Mouse (Mus musculus): ENCODE results near the gene Ccs. TPM values are rescaled to one million over a fixed set of nuclear protein-coding genes. Genes with fewer than 3 reads are reported as not detected.
A peak's percentile ranks its signal among the peaks of the same experiment; 100 is the strongest.
"Not testable (repeated sequence)": the region's sequence is repeated elsewhere in the genome, so short reads cannot be mapped to it uniquely, and the experiment has no call there.

Ccs gene
- polyA plus RNA-seq, 1 experiment from 2014 or later = 48.3 TPM

- Histone ChIP-seq H3K9me3 (ENCODE audit: control insufficient read depth, low read length) (no peaks in the 10 kb centered on the region), H3K4me1 (ENCODE audit: control insufficient read depth, insufficient read depth, low read length) (no peaks in the 10 kb centered on the region), H3K27me3 (replicated peaks; ENCODE audit: control insufficient read depth, insufficient read depth, low read length) (no peaks in the 10 kb centered on the region), H3K36me3 (ENCODE audit: control insufficient read depth, insufficient read depth, low read length) (peaks cover 51% of the 10 kb centered on the region), H3K27ac (replicated peaks; ENCODE audit: low read depth, low read length) (no peak overlapping the region), H3K4me2 (ENCODE audit: low read depth, low read length) (no peak overlapping the region), H3K4me3 (ENCODE audit: low read depth, low read length) (no peak overlapping the region), H3K9ac (ENCODE audit: low read depth, low read length) (no peak overlapping the region)
- DNase-seq (ENCODE audit: low spot score) (peak; percentile 57), ATAC-seq (ENCODE audit: low read depth) (peak; percentile 47)
- WGBS = 51% methylated on average over 16 of the region's 16 CpGs
Measured at GRCm38 (mm10) chr19:4828444-4829114, 10.6 kb downstream of the Ccs start.

DNA sequence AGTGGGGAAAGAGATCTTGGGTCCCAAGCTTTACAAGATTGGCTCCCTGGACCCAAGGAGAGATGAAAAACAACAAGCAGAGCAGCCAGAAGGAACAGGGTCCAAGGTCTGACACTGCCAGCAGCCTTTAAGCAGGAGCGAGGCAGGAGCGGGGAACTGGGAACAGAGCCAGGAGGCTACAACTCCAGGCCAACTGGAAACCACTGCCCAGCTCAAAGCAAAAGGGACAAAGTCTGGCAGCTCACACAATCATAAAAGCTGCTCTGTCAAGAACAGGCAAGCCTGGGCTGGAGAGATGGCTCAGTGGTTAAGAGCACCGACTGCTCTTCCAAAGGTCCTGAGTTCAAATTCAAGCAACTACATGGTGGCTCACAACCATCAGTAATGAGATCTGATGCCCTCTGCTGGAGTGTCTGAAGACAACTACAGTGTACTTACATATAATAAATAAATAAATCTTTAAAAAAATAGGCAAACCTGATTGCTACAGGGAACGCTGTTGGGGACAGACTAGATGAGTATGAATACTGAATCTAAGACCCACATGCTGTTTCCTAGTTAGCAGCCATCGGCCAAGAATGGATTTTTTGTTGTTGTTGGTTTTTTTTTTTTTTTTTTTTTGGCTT, 18.3 kb downstream of the Ccs start:
- H3K4me1 ChIP-seq (ENCODE audit: control insufficient read depth, insufficient read depth, low read length) = no peaks in the 10 kb centered on the region
- H3K27me3 ChIP-seq (replicated peaks; ENCODE audit: control insufficient read depth, insufficient read depth, low read length) = no peaks in the 10 kb centered on the region
- no peak overlapping the region for H3K4me2 ChIP-seq (ENCODE audit: low read depth, low read length)
- H3K4me3 ChIP-seq (ENCODE audit: low read depth, low read length) = no peak overlapping the region
- peaks cover 16% of the 10 kb centered on the region; the same call in 1 of the 2 replicates for H3K36me3 ChIP-seq (ENCODE audit: control insufficient read depth, insufficient read depth, low read length)
- no peaks in the 10 kb centered on the region for H3K9me3 ChIP-seq (ENCODE audit: control insufficient read depth, low read length)
- ATAC-seq (ENCODE audit: low read depth) = no peak
- 66% methylated on average over 5 of the region's 5 CpGs for WGBS
- no peak overlapping the region for H3K27ac ChIP-seq (replicated peaks; ENCODE audit: low read depth, low read length)
- DNase-seq (ENCODE audit: low spot score) = no peak
- H3K9ac ChIP-seq (ENCODE audit: low read depth, low read length) = no peak overlapping the region

GRCm38 (mm10) chr19:4817182-4817835, 21.8 kb downstream of the Ccs start:
- Histone ChIP-seq H3K4me1 (ENCODE audit: control insufficient read depth, insufficient read depth, low read length) (no peaks in the 10 kb centered on the region), H3K9ac (ENCODE audit: low read depth, low read length) (no peak overlapping the region), H3K27me3 (replicated peaks; ENCODE audit: control insufficient read depth, insufficient read depth, low read length) (no peaks in the 10 kb centered on the region), H3K36me3 (ENCODE audit: control insufficient read depth, insufficient read depth, low read length) (no peaks in the 10 kb centered on the region), H3K4me2 (ENCODE audit: low read depth, low read length) (no peak overlapping the region), H3K9me3 (ENCODE audit: control insufficient read depth, low read length) (no peaks in the 10 kb centered on the region), H3K4me3 (ENCODE audit: low read depth, low read length) (no peak overlapping the region), H3K27ac (replicated peaks; ENCODE audit: low read depth, low read length) (no peak overlapping the region)
- no peak for DNase-seq (ENCODE audit: low spot score)
- WGBS = 75% methylated on average over 1 of the region's 1 CpGs
- no peak for ATAC-seq (ENCODE audit: low read depth)

DNA sequence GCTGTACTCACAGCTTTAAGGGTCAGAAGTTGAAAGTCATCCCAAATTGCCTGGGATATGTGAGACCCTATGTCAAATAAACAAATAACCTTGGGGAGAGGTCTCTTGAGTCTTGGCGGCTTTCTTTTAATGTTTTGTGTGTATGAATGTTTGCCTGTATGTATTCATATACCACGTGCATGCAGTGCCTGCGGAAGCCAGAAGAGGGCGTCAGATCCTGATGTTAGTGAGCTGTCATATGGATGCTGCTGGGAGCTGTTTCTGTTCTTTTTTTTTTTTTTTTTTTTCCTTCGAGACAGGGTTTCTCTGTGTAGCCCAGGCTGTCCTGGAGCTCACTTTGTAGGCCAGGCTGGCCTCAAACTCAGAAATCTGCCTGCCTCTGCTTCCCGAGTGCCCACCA, 26.1 kb downstream of the Ccs start:
- ATAC-seq (ENCODE audit: low read depth) (no peak), DNase-seq (ENCODE audit: low spot score) (no peak)
- H3K4me2 ChIP-seq (ENCODE audit: low read depth, low read length) = no peak overlapping the region
- H3K27me3 ChIP-seq (replicated peaks; ENCODE audit: control insufficient read depth, insufficient read depth, low read length) = no peaks in the 10 kb centered on the region
- H3K9ac ChIP-seq (ENCODE audit: low read depth, low read length) = no peak overlapping the region
- no peak overlapping the region for H3K4me3 ChIP-seq (ENCODE audit: low read depth, low read length)
- 77% methylated on average over 5 of the region's 6 CpGs for WGBS
- peaks cover 14% of the 10 kb centered on the region for H3K4me1 ChIP-seq (ENCODE audit: control insufficient read depth, insufficient read depth, low read length)
- no peaks in the 10 kb centered on the region for H3K36me3 ChIP-seq (ENCODE audit: control insufficient read depth, insufficient read depth, low read length)
- H3K27ac ChIP-seq (replicated peaks; ENCODE audit: low read depth, low read length) = no peak overlapping the region
- H3K9me3 ChIP-seq (ENCODE audit: control insufficient read depth, low read length) = no peaks in the 10 kb centered on the region

GRCm38 (mm10) chr19:4812334-4812949, 26.7 kb downstream of the Ccs start:
- H3K4me3 ChIP-seq (ENCODE audit: low read depth, low read length) = peak overlapping the region; percentile 75
- H3K4me2 ChIP-seq (ENCODE audit: low read depth, low read length) = peak overlapping the region; percentile 60
- DNase-seq (ENCODE audit: low spot score); ATAC-seq (ENCODE audit: low read depth); H3K27me3 ChIP-seq (replicated peaks; ENCODE audit: control insufficient read depth, insufficient read depth, low read length); H3K36me3 ChIP-seq (ENCODE audit: control insufficient read depth, insufficient read depth, low read length); H3K9me3 ChIP-seq (ENCODE audit: control insufficient read depth, low read length): not testable (repeated sequence)
- H3K4me1 ChIP-seq (ENCODE audit: control insufficient read depth, insufficient read depth, low read length) = peaks cover 17% of the 10 kb centered on the region
- 77% methylated on average over 8 of the region's 8 CpGs for WGBS
- peak overlapping the region; percentile 74 for H3K9ac ChIP-seq (ENCODE audit: low read depth, low read length)
- H3K27ac ChIP-seq (replicated peaks; ENCODE audit: low read depth, low read length) = peak overlapping the region; percentile 94

DNA sequence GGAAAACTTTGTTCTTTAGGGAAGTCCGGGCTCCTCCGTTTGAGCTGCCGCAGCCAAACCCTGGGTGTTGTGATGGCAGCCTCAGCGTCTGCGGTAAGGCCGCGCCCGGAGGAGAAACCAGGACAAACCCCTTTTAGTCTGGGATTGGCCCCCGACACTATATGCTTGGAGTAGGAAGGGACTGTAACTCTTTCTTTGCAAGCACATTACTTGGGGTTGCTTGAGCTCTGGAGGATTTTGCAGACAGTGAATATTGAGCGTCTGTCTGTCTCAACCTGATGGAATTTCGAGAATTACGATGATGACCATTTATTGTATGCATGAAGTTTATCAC, 27.3 kb downstream of the Ccs start:
- WGBS = 4% methylated on average over 12 of the region's 12 CpGs
- ATAC-seq (ENCODE audit: low read depth) = peak; percentile 61

GRCm38 (mm10) chr19:4811063-4811908, 27.8 kb downstream of the Ccs start, which contains the start of the genes Gm21992 and Rbm14:
Gene Gm21992, minus strand, starts transcription at chr19:4811612.
Gene Rbm14, minus strand, starts transcription at chr19:4811634.
- Histone ChIP-seq H3K9me3 (ENCODE audit: control insufficient read depth, low read length) (no peaks in the 10 kb centered on the region), H3K27me3 (replicated peaks; ENCODE audit: control insufficient read depth, insufficient read depth, low read length) (no peaks in the 10 kb centered on the region), H3K36me3 (ENCODE audit: control insufficient read depth, insufficient read depth, low read length) (no peaks in the 10 kb centered on the region), H3K4me2 (ENCODE audit: low read depth, low read length) (peak within 1 kb of the TSS; percentile 76), H3K9ac (ENCODE audit: low read depth, low read length) (peak within 1 kb of the TSS; percentile 74), H3K4me1 (ENCODE audit: control insufficient read depth, insufficient read depth, low read length) (peaks cover 17% of the 10 kb centered on the region), H3K4me3 (ENCODE audit: low read depth, low read length) (peak within 1 kb of the TSS; percentile 75), H3K27ac (replicated peaks; ENCODE audit: low read depth, low read length) (peak within 1 kb of the TSS; percentile 94)
- peak; percentile 100 for DNase-seq (ENCODE audit: low spot score)
- ATAC-seq (ENCODE audit: low read depth) = peak; percentile 98
- under 1% methylated on average over 81 of the region's 83 CpGs for WGBS

More for the DNA sequence above, 27.3 kb downstream of the Ccs start:
- Histone ChIP-seq H3K27me3 (replicated peaks; ENCODE audit: control insufficient read depth, insufficient read depth, low read length) (no peaks in the 10 kb centered on the region), H3K4me3 (ENCODE audit: low read depth, low read length) (peak overlapping the region; percentile 75), H3K4me1 (ENCODE audit: control insufficient read depth, insufficient read depth, low read length) (peaks cover 17% of the 10 kb centered on the region), H3K9me3 (ENCODE audit: control insufficient read depth, low read length) (no peaks in the 10 kb centered on the region), H3K36me3 (ENCODE audit: control insufficient read depth, insufficient read depth, low read length) (no peaks in the 10 kb centered on the region), H3K4me2 (ENCODE audit: low read depth, low read length) (peak overlapping the region; percentile 60), H3K9ac (ENCODE audit: low read depth, low read length) (peak overlapping the region; percentile 74), H3K27ac (replicated peaks; ENCODE audit: low read depth, low read length) (peak overlapping the region; percentile 94)
- DNase-seq (ENCODE audit: low spot score) = no peak

DNA sequence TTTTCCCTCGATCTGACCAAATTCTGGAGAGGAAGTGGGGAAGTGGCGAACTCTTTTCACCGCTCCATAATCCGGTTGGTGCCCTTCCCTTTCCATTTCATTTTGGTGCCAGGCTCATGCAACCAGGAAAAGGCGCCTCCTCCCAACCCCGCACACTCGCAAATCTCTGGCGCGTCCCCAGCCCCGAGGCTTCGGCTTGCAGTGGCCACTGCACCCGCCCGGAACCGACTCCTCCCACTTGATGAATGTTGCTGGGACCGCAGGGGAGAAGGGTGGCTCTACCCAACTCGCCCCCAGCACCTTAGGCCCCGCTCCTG, 28.4 kb downstream of the Ccs start:
- H3K4me2 ChIP-seq (ENCODE audit: low read depth, low read length) = peak overlapping the region; percentile 76
- no peaks in the 10 kb centered on the region for H3K9me3 ChIP-seq (ENCODE audit: control insufficient read depth, low read length)
- H3K4me3 ChIP-seq (ENCODE audit: low read depth, low read length) = peak overlapping the region; percentile 75
- H3K27me3 ChIP-seq (replicated peaks; ENCODE audit: control insufficient read depth, insufficient read depth, low read length) = no peaks in the 10 kb centered on the region
- peak overlapping the region; percentile 94; the same call in 1 of the 2 replicates for H3K27ac ChIP-seq (replicated peaks; ENCODE audit: low read depth, low read length)
- DNase-seq (ENCODE audit: low spot score) = no peak
- no peak for ATAC-seq (ENCODE audit: low read depth)
- peak overlapping the region; percentile 72 for H3K9ac ChIP-seq (ENCODE audit: low read depth, low read length)
- H3K4me1 ChIP-seq (ENCODE audit: control insufficient read depth, insufficient read depth, low read length) = peaks cover 17% of the 10 kb centered on the region
- WGBS = under 1% methylated on average over 14 of the region's 17 CpGs
- no peaks in the 10 kb centered on the region for H3K36me3 ChIP-seq (ENCODE audit: control insufficient read depth, insufficient read depth, low read length)

Data from embryonic facial prominence, embryonic 14.5 days (tissue).